Mouse (Mus musculus): ENCODE measurements around the gene Tspoap1.

GRCm38 (mm10) chr11:87821502-87821901 is 61.2 kb downstream of the Tspoap1 start:
- no peak for TF ChIP-seq GATA1 (IDR thresholded peaks at IDR 0.05; ENCODE audit: borderline replicate concordance, low read length)
- TF ChIP-seq FLI1 (IDR thresholded peaks at IDR 0.05; ENCODE audit: low read length) = no peak
